Mouse (Mus musculus) lung, postnatal 14 days (tissue): ENCODE measurements around the gene Snx6.

Experiments used
- DNase-seq: peaks from one replicate; pipeline ENCODE4 v3.0.0; 2021

Gene Snx6

DNA sequence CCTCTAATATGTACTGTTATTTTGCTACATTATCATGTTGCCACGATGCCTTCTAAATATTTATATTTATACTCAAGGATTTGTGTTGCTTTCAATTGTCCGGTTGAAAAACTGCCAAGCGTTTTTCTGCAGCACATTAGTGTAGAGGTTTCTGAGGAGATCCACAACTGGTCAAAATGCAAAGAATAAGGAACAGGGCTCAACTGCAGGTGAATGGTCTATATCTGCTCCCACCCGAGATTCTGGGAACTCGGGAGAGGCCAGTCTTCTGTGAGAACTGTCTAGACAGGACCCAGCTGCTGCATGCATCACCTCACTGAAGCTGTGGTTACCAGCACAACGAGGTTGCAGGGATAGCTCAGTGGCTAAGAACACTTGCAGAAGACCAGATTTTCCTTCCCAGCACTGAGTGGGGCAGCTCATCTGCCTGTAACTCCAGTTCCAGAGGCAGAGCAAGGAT lies 97.7 kb downstream of the Snx6 start:
- no peak for DNase-seq

DNA sequence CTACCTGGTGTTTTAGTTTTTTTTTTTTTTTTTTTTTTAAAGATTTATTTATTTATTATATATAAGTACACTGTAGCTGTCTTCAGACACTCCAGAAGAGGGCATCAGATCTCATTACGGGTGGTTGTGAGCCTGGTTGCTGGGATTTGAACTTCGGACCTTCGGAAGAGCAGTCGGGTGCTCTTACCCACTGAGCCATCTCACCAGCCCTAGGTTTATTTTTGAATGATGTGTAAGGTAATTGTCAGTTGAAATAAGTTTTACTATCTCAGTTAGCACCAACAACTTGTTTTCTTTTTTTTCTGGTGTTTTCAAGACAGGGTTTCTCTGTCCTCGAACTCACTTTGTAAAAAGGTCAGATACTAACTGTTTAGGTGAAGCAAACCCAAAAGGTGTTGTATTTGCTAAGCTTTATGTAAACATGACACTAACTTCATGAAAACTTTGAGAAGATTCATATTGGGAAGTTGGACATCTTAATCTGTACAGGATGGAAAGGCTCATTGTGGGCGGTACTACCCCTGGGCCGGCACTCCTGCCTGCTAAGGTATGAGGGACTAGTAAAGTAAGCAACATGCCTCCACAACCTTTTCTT lies 98.4 kb downstream of the Snx6 start:
- DNase-seq = no peak
